Mouse (Mus musculus) heart, adult 2 months (tissue): ENCODE measurements around the gene Actr6. TPM values are rescaled to one million over a fixed set of nuclear protein-coding genes. Genes with fewer than 3 reads are reported as not detected.
A peak's percentile ranks its signal among the peaks of the same experiment; 100 is the strongest.

ENCODE experiments used
- DNase-seq, 2 experiments: peaks; one replicate each; pipeline ENCODE4 v3.0.0; 2021
- H3K27ac ChIP-seq: fragments of 200-600 bp; 2 replicates; pipeline ENCODE4 v1.8.1; 2022
- H3K27me3 ChIP-seq: fragments of 200-500 bp; 2 replicates; pipeline ENCODE4 v1.6.1; 2012; ENCODE audit warnings: mild to moderate bottlenecking, low read length, inconsistent platforms, mixed read lengths; ENCODE audit not compliant: control insufficient read depth, insufficient read depth
- H3K36me3 ChIP-seq: fragments of 200-500 bp; 2 replicates; pipeline ENCODE4 v1.6.1; 2012; ENCODE audit warnings: low read length, inconsistent platforms; ENCODE audit not compliant: control insufficient read depth, insufficient read depth
- H3K4me1 ChIP-seq: fragments of 200-500 bp; 2 replicates; pipeline ENCODE4 v1.6.1; 2011; ENCODE audit warnings: low read length; ENCODE audit not compliant: control insufficient read depth, insufficient read depth
- H3K4me3 ChIP-seq: fragments of 200-600 bp; 2 replicates; pipeline ENCODE4 v1.8.1; 2022
- H3K79me2 ChIP-seq: fragments of 200-500 bp; replicated peaks from 2 replicates; pipeline ENCODE4 v1.6.1; 2012; ENCODE audit warnings: mild to moderate bottlenecking, inconsistent platforms, low read length, moderate library complexity, mixed read lengths; ENCODE audit not compliant: control insufficient read depth, insufficient read depth
- H3K9ac ChIP-seq: fragments of 200-500 bp; 2 replicates; pipeline ENCODE4 v1.6.1; 2012; ENCODE audit warnings: low read depth, mild to moderate bottlenecking, control low read depth, inconsistent platforms, low read length, mixed read lengths
- CTCF ChIP-seq: fragments of 200-600 bp; IDR thresholded peaks from 2 replicates; pipeline ENCODE4 v1.8.1; 2022; ENCODE audit warnings: antibody characterized with exemption, mild to moderate bottlenecking, moderate library complexity
- EP300 ChIP-seq: fragments of 200-500 bp; IDR thresholded peaks from 2 replicates; pipeline ENCODE4 v1.6.1; 2011; ENCODE audit warnings: low read depth, low read length, control low read depth; ENCODE audit not compliant: insufficient read depth
- POLR2A ChIP-seq: fragments of 200-500 bp; IDR thresholded peaks from 2 replicates; pipeline ENCODE4 v1.6.1; 2011; ENCODE audit warnings: mild to moderate bottlenecking, low read depth, low read length, control low read depth; ENCODE audit not compliant: insufficient read depth
- WGBS: fragments of 180-500 bp; shearing (Covaris S2); methylation state at CpG from one replicate; pipeline ENCODE4 v1.1.7; 2018; 5-methylcytosine and 5-hydroxymethylcytosine counted together
- intact Hi-C: fragments of 180-260 bp; cut with DNase I; formaldehyde crosslinking; loops from one replicate; pipeline ENCODE4 v1.15.1; 2025
- polyA plus RNA-seq: library from polyadenylated mRNA; depleted of rRNA; stranded (reverse); fragments of >200 nt; gene quantifications from 2 replicates; pipeline ENCODE4 v1.2.3, GENCODE M21; 2012
- total RNA-seq, 2 experiments: library from RNA; stranded (reverse); gene quantifications; 2 replicates each; pipeline ENCODE4 v1.2.3; 2021

Gene Actr6
- total and polyA plus RNA-seq, 3 experiments = 1.5 to 13.4 (median 12.2) TPM

DNA sequence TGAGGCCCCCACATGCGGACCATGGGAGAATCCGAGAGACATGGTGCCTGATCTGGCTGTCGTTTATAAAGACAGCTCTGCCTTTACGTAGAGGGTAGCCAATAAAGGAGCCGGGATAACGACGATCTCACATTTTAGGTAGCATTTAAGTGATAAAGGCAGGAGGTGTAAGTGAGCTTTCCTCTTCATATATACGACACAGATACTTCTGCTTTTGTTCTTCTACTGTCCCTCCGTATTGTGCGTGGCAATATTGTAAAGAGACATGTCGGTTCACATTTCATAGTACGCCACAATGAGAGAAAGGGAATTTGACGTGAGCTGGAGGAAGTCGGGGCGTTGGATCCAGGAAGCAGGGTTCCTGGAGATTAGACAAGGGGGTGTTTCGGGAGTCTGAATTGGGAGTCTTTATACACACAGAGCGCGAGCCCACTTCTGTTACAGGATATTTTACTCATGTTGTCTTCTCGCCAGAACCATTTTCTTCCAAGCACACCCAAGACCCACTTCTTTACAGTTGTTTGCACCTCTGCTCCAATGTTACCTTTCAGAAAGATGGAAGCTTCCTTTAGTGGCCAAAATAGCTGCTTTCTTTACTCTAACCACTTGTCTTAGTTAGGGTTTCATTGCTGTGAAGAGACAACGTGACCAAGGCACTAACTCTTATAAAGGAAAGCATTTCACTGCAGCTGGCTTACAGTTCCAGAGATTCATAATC is 36.7 kb downstream of the Actr6 start:
- DNase-seq = no peak

DNA sequence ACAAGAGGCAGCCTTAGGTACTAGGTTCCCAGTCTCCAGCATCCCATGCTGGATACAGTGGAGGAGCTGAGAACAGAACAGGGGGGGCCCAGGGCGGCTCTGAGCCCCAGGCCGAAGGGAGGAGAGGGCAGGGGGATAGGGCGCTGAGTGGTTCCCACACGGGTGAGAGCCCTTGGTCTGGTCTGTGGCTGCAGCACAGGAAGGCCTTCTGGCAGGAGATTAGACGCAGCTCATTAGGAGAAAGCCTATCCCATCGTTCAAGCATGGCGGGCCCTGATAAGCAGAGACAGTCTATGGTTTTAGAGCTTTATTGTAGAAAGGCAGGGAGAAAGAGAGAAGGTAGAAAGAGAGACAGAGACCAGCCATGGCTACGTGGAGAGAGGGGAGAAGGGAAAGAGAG is 42.1 kb downstream of the Actr6 start:
- H3K4me1 ChIP-seq = no peaks in the 10 kb centered on the region
- no peak overlapping the region for H3K27ac ChIP-seq
- H3K9ac ChIP-seq = no peak overlapping the region
- H3K79me2 ChIP-seq = no peaks in the 10 kb centered on the region
- 60% methylated on average over 8 of the region's 8 CpGs for WGBS
- no peaks in the 10 kb centered on the region for H3K27me3 ChIP-seq
- no peak overlapping the region for H3K4me3 ChIP-seq
- intact Hi-C loops = no loop called here
- no peak for TF ChIP-seq POLR2A
- no peak for DNase-seq
- H3K36me3 ChIP-seq = no peaks in the 10 kb centered on the region; the same call in 1 of the 2 replicates

More for the DNA sequence above, 36.7 kb downstream of the Actr6 start:
- Histone ChIP-seq H3K4me3 (no peak overlapping the region), H3K27ac (no peak overlapping the region; the same call in 1 of the 2 replicates), H3K4me1 (no peaks in the 10 kb centered on the region), H3K36me3 (no peaks in the 10 kb centered on the region), H3K9ac (no peak overlapping the region), H3K27me3 (no peaks in the 10 kb centered on the region), H3K79me2 (no peaks in the 10 kb centered on the region)
- intact Hi-C loops = no loop called here
- TF ChIP-seq POLR2A = no peak
- TF ChIP-seq CTCF = no peak
- no peak for TF ChIP-seq EP300
- 44% methylated on average over 20 of the region's 20 CpGs for WGBS

DNA sequence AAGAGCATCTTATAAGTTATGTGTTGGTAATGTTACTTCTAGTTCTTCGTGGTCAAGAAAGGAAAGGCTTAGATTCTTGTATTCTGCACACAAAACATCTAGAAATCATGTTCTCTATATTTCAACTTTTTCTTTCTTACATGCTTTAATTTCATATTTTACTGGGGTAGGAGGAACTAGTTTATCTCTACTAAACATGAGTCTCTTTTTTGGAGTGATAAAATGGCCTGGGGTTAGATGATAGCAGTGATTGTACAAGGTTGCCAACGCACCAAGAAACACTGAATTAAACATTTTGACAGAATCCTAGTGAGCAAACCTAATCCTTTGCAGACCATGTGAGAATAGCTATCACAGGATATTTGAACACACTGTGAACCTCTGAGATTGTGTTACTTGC is 44.6 kb downstream of the Actr6 start:
- Histone ChIP-seq H3K27me3 (no peaks in the 10 kb centered on the region), H3K79me2 (peaks cover 4% of the 10 kb centered on the region), H3K27ac (no peak overlapping the region), H3K4me1 (no peaks in the 10 kb centered on the region), H3K4me3 (no peak overlapping the region), H3K9ac (no peak overlapping the region), H3K36me3 (peaks cover 2% of the 10 kb centered on the region; the same call in 1 of the 2 replicates)
- WGBS = 70% methylated on average over 2 of the region's 2 CpGs
- DNase-seq = no peak
- TF ChIP-seq POLR2A = no peak
- TF ChIP-seq CTCF = no peak
- TF ChIP-seq EP300 = no peak
- intact Hi-C loops = loop anchor here (2.0 kb wide), 1 partner anchor 45 kb away; the partner anchor contains the start of gene Actr6

DNA sequence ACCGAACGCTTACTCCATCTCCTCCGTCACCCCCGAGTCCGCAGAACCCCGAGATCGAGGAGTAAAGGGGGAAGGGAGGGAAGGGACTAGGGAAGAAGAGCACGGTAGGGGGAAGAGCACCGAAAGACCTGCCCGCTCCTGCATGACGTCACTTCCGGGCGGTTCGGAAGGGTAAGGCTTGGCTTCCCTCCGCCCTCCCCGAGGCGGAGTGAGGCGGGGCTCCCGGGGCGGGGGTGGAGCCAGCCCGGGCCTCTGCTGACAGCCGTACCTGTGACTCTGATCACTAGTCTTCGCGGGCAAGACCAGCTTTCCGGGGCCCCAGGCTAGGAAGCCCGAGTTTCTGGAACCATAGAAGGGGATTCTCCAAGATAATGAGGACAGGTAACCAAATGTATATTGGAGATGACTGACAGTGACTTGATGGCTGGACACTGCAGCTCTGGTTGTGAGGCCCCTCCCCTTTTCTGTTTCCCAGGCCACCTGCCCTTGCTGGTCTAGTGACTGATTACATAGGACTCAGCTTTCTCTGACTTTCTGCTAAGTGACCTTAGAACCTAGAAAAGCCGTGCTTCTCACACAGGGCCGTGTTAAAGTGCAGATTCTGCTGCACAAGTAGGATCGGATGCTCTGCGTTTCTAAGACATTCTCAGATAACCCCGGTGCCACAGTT is 45.8 kb downstream of the Actr6 start, which contains the start of gene Scyl2:
Scyl2 (minus strand) TSS at position 147 of the 670 bp plus-strand sequence.
- Histone ChIP-seq H3K27me3 (no peaks in the 10 kb centered on the region), H3K27ac (peak within 1 kb of the TSS; percentile 89), H3K79me2 (peaks cover 4% of the 10 kb centered on the region), H3K4me1 (no peaks in the 10 kb centered on the region; the same call in 1 of the 2 replicates), H3K36me3 (peaks cover 2% of the 10 kb centered on the region; the same call in 1 of the 2 replicates), H3K9ac (peak within 1 kb of the TSS; percentile 74), H3K4me3 (peak within 1 kb of the TSS; percentile 87)
- 2% methylated on average over 31 of the region's 31 CpGs for WGBS
- DNase-seq = peak; percentile 95 to 97
- TF ChIP-seq EP300 (no peak), CTCF (no peak), POLR2A (peak; percentile 81)
- intact Hi-C loops = loop anchor here (2.0 kb wide), 1 partner anchor 47 kb away; the partner anchor contains the start of gene Actr6

DNA sequence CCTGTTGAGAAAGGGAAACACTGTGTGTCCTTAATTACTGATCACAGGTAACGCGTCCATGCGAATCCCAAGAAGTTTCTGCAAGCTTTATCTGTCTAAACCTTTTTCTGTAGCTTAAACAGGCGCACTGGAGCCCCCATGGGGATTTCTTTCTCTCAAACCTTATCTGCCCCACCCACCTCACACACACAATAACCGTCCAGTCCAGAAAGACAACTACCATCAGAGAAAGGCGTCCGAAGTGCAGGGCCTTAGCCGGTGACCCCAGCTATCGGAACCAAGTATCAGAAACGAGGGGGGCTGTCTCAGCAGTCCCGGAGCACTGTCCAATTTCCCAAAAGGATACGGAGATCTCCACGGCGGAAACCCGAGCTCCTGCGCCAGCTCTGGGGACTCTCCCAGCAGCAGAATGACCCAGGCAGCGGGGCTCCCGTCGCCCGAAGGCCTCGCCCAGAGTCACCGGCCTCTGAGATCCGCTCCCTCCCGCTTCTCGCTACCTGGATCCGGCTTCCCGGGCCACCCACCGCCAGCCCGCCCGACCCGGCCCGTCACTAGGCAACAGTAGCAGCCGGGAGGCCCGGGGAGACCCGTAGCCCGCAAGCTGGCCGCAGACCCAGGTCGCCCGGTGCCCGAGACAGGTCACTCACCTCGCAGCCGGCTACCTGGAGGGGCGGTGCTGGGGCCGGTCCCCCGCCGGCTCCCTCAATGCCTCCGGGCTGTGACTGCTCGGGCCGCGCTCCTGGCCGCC is 46.5 kb downstream of the Actr6 start:
- no peaks in the 10 kb centered on the region; the same call in 1 of the 2 replicates for H3K4me1 ChIP-seq
- peak overlapping the region; percentile 89 for H3K27ac ChIP-seq
- no peak for DNase-seq
- peak overlapping the region; percentile 74 for H3K9ac ChIP-seq
- under 1% methylated on average over 51 of the region's 51 CpGs for WGBS
- intact Hi-C loops = loop anchor here (2.0 kb wide), 1 partner anchor 47 kb away; the partner anchor contains the start of gene Actr6
- peaks cover 4% of the 10 kb centered on the region for H3K79me2 ChIP-seq
- H3K36me3 ChIP-seq = peaks cover 2% of the 10 kb centered on the region; the same call in 1 of the 2 replicates
- no peak for TF ChIP-seq CTCF
- no peak for TF ChIP-seq EP300
- no peak for TF ChIP-seq POLR2A
- peak overlapping the region; percentile 87 for H3K4me3 ChIP-seq
- H3K27me3 ChIP-seq = no peaks in the 10 kb centered on the region
